Mouse (Mus musculus): Measurements from ENCODE around the gene Evc.

- TF ChIP-seq POLR2A (IDR thresholded peaks at IDR 0.05; ENCODE audit: control insufficient read depth, extremely low read depth, insufficient read depth, low read length, poor library complexity) (no peak), CTCF (IDR thresholded peaks at IDR 0.05; ENCODE audit: borderline replicate concordance, control insufficient read depth, extremely low read depth, insufficient read depth, low read length, poor library complexity) (no peak)
Observed at GRCm38 (mm10) chr5:37261734-37262133, 75.0 kb downstream of the Evc start.
